Mouse (Mus musculus) embryonic stem cell, embryonic (primary cell): ENCODE data around the gene Lasp1.

Experiments
- CTCF ChIA-PET, 4 experiments: fragments of 300-600 bp in 2 of 4; fragments of 350-600 bp in 2 of 4; sonication (Branson Sonifier 250); formaldehyde crosslinking; loops; one replicate each; lab custom pipeline; 2022; ENCODE audit warnings: inconsistent platforms in 2 of 4; lab: Charles Lee
- POLR2A ChIA-PET, 4 experiments: fragments of 300-600 bp in 2 of 4; fragments of 350-600 bp in 2 of 4; sonication (Branson Sonifier 250); formaldehyde crosslinking; loops; one replicate each; lab custom pipeline; 2022; ENCODE audit warnings: antibody characterized with exemption in 4 of 4, inconsistent platforms in 1 of 4; lab: Charles Lee

Gene Lasp1

DNA sequence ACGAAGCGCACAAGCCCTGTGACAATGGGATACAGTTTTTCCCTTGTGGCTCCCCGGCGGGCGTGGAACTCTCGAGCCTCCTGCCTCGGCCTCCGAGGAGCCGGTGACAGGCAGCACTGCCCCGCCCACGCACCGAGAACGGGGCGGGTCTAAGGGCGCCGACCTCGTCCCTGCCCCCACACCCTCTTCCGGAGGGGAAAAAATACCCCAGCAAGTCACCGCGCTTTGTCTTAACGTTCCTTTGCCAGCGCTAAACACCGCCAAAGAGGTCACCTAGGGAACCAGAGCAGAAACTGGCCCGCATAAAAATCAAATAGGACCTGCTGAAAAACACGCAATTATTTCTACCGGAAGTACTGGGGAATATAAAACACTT is 84.7 kb downstream of the Lasp1 start:
- ChIA-PET CTCF (interaction anchor here (0.5 to 2.8 kb wide), 19 partner anchors 11 to 394 kb away, joined by 3 to 13 read pairs (median 4); partner anchors contain the start of gene Arl5c (in 1 of the 4)), POLR2A (interaction anchor here (0.6 to 4.9 kb wide), 116 partner anchors 9 to 903 kb away, joined by 3 to 57 read pairs (median 5); partner anchors contain the start of genes 1700001P01Rik (in 3 of the 4), B230217C12Rik (in 3 of the 4), Lasp1 (in 3 of the 4) and Rpl23 (in 3 of the 4))

DNA sequence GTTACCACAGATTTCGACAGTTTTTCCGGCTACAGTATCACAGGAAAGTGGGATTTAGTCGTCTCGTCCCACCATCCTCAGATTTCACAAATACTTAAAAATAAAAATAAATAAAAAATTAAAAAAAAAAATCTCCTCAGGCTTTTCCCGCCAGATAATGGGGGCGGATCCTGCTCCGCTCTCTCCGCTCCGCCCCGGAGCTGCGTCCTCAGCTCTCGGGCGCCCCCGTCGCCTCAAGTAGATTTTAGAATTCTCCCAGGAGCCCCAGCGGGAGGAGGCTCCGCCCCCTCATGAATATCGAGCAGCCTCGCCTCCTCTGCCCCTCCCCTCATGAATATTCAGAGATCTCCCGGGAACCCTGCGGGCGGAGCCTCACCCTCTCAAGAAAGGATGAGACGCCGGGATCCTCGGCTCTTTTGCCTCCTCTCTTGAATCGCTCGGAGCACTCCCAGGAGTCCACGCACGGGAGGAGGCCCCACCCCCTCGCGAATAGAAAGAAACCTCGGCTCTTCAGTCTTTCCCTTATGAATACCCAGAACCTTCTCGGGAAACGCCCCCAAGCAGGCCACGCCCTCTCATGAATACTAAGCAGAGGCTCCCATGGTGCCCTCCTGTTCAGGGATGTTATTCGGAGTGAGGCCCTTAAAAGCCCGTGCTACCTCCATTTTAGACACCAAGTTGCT is 85.3 kb downstream of the Lasp1 start, which contains the start of gene Fbxo47:
Gene Fbxo47 (minus strand): TSS at position 237 of the 683 bp plus-strand sequence.
- CTCF ChIA-PET: interaction anchor here (0.5 to 2.8 kb wide), 22 partner anchors 16 to 562 kb away, joined by 3 to 13 read pairs (median 4); partner anchors contain the start of genes Arl5c (in 1 of the 4) and Grb7 (in 1 of the 4)
- POLR2A ChIA-PET: interaction anchor here (0.5 to 4.9 kb wide), 161 partner anchors 9 to 904 kb away, joined by 3 to 57 read pairs (median 4); partner anchors contain the start of genes 1700001P01Rik (in 3 of the 4), B230217C12Rik (in 3 of the 4), Lasp1 (in 3 of the 4) and Rpl19 (in 3 of the 4)

DNA sequence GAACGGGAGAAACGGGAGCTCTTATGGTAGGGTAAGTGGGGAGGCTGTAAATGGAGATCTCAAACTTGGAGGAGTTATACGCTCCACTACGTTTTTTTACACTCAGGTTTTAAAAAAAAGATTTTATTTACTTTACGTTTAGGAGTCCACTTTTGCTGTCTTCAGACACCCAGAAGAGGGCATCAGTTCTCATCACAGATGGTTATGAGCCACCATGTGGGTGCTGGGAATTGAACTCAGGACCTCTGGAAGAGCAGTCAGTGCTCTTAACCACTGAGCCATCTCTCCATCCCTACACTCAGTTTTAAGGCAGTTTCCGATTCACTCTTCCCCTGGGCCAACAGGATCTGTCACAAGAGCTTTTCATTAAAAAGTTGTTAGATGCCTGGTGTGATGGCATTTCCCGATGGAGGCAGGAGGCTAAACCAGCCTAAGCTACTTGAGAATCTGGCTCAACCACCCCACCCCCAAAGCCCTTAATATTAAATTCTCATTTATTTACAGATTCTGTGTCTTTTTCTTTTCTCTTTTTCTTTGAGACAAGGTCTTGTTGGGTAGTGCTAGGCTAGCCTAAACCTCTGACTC is 85.9 kb downstream of the Lasp1 start:
- POLR2A ChIA-PET: interaction anchor here (0.5 to 4.9 kb wide), 142 partner anchors 8 to 469 kb away, joined by 3 to 57 read pairs (median 4); partner anchors contain the start of genes 1700001P01Rik (in 3 of the 4), B230217C12Rik (in 3 of the 4), Lasp1 (in 3 of the 4) and Rpl19 (in 3 of the 4)
- CTCF ChIA-PET: interaction anchor here in 3 of 4 experiments (0.6 to 2.8 kb wide), 17 partner anchors 15 to 562 kb away, joined by 3 to 13 read pairs (median 4); partner anchors contain the start of genes Arl5c (in 1 of the 3) and Grb7 (in 1 of the 3)

DNA sequence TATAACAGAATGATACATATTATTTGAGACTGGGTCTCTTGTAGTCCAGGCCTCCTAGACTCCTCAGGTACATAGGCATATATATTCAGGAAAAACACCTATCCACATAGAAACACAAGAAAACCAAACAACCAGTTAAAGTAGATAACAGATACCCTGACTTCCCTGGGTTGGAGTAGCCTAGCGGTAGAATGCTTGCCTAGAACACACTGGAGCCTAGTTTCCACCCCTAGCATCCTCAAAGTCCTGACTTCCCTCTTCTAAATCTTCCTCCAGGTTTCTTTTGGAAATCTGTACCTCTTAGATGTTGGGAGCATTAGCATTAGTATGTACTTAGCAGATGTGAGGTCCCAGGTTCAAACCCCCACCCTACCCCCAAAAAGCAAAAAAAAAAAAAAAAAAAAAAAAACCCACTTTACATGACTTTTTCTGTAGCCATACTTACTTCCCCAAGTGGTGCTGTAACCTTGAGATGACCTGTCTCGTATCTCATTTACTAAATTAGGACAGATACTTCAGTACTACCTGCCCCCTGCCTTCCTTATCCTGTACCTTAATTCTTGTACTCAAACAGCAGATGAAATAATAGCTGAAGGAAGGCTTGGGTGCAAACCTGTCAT is 86.6 kb downstream of the Lasp1 start:
- ChIA-PET POLR2A (interaction anchor here in 3 of 4 experiments (0.6 to 4.9 kb wide), 53 partner anchors 7 to 257 kb away, joined by 3 to 57 read pairs (median 6); partner anchors contain the start of genes Cacnb1 (in 2 of the 3), Plxdc1 (in 2 of the 3), B230217C12Rik (in 1 of the 3) and Epop (in 1 of the 3)), CTCF (interaction anchor here in 2 of 4 experiments (0.6 to 2.8 kb wide), 10 partner anchors 14 to 324 kb away, joined by 3 to 13 read pairs (median 6); no protein-coding TSS in a partner anchor)
